Mouse (Mus musculus): Measurements from ENCODE around the gene 9930111J21Rik2.
"Not testable (repeated sequence)": the region's sequence is repeated elsewhere in the genome, so short reads cannot be mapped to it uniquely, and the experiment has no call there.

The 9930111J21Rik2 gene

DNA sequence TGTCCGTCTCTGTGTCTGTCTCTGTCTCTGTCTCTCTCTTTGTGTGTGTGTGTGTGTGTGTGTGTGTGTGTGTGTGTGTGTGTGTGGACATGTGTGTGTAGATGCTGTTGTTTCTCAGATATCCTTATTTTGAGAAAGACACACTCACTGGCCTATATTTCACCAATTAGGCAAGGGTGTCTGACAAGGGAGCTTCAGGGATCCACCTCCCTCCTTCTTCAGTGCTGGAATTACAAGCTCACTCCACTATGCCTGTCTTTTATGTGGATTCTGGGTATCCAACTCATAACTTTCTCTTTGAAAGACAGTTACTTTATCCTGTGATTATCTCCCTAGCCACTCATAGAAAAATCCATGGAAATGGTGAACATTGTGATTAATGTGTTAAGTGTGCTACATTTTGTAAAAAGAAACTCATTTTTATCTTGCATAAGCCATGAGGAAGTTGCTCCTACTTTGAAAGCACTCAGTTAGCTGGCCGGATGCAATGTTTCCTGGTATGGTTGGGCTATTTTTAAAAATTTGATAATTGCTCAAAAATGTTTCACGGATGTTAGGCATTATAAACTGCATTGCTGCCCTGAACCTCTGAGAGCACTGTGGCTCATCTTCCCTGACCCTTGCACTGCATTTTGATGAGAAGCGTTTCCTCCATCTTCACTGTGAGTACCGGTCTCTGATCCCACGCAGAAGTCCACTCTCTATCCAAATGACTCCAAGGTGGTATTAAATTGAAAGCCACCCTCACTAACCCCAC is 25.1 kb upstream of the 9930111J21Rik2 start, which contains the start of gene Ifi47:
Ifi47 (plus strand) TSS at position 587 of the 757 bp plus-strand sequence.
- not testable (repeated sequence) for DNase-seq

DNA sequence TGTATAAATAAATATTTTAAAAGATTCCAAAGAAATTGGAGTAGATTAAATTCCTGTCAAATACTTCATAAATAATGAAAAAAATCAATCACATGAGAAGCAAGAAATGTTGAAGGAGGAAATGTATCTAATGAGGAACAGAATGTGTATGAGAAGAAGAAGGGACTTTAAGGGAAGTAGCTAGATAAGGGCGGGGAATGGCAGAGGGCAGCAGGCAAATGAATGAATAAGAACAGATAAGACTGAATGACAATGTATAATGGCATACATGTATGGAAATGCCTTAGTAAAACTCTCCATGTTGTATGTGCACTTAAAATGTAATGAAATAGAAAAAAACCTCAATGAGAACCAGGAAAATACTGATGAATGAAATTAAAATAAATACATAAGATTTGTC is 17.3 kb upstream of the 9930111J21Rik2 start:
- DNase-seq: no peak

DNA sequence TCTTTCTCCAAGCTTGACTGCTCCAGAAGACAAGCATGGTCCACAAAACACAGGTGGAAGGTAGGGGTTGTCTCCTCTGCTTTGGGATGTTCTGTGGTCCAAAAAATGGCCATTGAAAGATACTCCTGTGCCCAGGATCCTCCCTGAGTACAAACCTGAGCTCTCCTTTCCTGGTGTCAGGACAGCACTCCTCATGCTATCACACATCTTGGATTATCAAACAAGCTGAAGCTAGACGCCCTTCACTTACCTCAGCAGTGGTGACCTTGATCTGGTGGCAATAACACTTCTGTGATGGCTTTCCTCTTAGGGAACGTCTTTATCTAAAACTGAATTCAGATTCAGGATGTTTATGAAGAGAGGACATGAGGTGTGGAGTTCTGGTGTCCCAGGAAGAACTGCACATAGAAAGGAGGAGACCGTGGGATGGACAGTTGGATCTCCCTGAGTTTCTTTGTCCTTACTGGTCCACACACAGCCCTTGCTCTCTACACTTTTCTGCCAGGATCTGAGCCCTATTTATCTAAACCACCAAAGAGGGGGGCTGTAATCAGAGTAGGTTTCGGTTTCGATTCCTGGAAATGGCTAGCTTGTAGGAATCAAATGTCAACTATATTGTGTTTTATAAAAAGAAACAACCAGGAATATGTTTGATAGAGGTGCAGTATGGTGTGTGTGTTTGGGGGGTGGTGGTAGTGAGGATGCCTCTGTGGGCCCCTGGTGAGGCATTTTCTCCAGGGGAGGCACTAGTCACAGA is 12.8 kb upstream of the 9930111J21Rik2 start, which contains the start of gene Tgtp2:
Tgtp2 (minus strand) TSS at position 494 of the 757 bp plus-strand sequence.
- DNase-seq: not testable (repeated sequence)

DNA sequence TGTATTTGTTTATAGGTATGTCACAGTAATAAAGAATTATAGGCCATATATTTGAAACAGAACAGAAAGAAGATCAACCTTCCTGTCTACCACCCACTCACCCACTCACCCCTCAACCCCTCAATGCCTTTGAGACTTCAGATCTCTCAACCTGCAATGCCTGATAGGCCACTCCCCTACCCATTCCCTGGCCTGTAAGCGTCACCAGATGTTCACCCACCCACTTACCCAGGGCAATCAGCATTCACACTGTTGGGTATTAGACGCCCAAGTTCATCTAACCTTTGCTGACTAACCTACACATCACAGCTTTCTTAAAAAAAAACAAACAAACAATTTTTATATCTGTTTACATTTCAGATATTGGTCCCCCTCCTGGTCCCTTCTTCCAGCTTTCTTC is 10.8 kb upstream of the 9930111J21Rik2 start:
- DNase-seq: not testable (repeated sequence)

DNA sequence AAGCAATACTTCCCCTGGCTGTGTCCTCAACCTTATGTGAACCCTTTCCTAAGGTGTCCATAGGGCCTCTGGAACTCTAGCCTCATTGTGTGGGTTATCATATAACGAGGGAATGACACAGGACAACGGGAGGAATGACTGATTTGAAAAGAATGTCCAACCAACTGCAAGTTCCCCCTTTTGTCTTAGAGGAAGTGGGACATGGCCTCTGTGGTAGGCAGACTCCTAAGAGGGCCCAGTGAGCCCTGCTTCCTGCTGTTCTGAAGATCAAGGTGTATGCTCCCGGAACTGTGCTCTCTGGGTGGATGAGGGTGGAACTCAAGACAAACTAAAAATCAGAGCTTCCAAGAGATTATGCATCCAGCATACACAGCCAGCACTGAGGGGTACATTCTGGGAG is 9.0 kb upstream of the 9930111J21Rik2 start:
- not testable (repeated sequence) for DNase-seq

DNA sequence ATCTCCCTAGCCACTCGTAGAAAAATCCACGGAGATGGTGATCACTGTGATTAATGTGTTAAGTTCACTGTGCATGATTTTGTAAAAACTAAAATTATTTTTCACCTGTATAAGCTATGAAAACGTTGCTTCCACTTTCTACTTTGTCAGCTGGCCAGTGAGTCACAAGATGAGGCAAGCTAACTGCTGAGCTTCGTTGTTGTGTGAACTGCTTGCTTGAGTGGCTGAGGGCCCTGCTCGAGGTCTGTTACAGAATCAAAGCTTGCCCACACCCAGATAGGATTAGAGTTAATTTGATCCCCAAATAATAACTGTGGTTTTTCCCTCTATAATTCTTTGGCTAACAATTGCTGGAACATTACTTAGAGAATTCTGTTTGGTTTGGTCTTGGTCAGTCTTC is 852 bp upstream of the 9930111J21Rik2 start:
- DNase-seq: not testable (repeated sequence)

DNA sequence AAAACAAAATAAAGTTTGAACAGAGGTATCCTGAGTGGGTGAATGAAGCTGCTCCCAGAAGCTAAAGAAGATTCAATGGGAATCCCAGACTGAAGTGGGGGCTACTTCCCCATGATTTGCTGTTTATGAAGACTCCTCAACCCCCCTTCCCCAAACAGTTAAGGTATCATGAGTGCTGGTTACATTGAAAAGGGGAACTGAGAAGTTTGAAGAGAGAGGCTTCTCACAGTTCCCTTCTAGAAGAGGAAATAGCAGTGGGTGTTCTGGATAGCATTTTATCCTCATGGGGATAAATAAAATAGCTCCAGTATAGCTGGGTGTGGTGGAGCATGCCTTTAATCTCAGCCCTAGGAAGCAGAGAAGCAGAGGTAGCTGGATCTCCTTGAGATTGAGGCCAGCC is 978 bp downstream of the 9930111J21Rik2 start:
- not testable (repeated sequence) for DNase-seq

DNA sequence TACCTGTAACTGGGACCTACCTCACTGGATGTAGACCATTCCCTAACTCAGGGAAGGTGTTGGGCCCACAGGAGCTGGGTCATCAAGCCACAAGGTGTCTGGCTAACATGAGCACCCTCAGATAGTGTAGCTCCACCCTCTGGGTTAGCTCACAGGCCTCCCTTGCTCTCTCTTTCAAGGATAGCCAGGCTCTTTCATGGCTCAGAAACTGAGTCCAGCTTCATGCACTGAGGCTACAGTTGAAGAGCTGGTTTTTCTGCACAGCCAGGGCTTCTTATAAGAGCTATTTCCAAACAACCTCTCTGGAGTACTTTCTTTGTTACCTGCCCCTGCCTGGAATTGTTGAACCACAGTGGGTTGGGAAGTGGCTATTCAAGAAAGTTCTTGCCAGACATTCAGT is 39.0 kb downstream of the 9930111J21Rik2 start:
- DNase-seq: not testable (repeated sequence)

DNA sequence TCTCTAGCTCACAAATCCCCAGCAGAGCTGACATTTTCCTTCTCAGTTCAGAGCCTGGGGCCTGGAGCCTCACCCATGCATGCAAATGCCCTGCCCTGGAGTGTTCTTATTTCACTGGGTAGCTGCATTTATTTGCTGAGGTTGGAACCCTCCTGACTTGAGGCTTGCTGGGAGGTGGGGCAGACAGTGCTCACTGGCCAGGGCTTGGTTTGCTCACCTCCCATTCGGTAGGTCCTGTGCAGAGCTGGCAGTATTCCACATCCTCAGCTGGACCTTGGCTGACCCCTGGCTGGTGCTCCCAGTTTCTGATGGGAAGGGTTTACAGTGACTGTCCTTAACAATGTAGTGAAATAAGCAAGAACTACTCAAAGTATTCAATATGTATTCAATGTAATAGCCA is 44.3 kb downstream of the 9930111J21Rik2 start:
- not testable (repeated sequence) for DNase-seq

DNA sequence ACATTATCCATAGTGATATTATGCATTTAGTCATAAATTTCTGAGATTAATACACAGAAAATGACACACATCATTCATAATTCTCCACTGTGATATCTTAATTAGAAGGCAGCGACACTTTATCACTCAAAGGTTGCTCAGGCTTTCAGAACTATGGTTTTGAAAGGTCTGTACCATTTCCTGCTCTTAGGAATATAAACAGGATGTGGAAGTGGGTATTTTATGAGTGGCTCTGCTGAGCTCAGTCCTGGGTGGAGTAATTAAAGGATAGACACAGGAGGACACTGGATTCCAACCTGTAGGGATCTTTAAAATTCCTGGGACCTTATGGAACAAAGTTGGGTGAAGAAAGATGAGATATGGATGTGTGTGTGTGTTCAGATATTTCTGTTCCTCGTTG is 44.7 kb downstream of the 9930111J21Rik2 start:
- DNase-seq: not testable (repeated sequence)

DNA sequence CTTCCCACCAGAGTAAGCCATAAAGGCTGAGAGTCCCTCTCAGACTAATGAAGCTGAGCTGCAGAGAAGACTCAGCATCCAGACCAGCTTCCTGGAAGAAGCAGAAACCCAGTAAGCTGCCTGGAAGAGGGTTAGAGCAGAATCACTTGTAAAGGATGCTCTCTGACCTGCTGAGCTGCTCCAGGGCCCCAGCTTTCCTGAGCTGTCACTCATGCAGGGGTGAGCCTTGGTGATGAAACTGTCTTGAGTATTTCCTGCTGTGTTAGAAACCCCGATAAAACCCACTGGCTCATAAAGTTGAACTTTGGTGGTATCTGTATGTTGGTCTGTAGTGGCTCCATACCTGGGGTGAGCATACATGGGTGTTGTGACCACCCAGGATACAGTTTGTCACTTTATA is 50.6 kb downstream of the 9930111J21Rik2 start:
- DNase-seq: not testable (repeated sequence)

DNA sequence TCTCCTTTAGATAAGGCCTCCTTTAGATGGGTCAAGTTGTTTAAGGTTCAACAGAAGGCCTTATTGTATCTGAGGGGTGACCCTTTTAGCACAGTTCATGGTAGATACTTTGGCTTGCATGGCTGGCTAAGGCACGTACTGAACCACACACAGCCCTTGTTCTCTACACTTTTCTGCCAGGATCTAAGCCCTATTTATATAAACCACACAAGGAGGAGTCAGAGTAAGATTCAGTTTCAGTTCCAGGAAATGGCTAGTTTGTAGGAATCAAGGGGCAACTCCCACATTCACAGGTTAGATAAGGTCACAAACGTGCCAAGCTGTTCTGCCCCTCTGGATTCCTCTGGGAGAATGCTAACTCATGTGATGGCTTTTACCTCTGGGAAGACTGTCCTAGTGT is 57.0 kb downstream of the 9930111J21Rik2 start, which contains the start of gene Tgtp1:
Tgtp1 (minus strand) TSS at position 155 of the 400 bp plus-strand sequence.
- DNase-seq: not testable (repeated sequence)

DNA sequence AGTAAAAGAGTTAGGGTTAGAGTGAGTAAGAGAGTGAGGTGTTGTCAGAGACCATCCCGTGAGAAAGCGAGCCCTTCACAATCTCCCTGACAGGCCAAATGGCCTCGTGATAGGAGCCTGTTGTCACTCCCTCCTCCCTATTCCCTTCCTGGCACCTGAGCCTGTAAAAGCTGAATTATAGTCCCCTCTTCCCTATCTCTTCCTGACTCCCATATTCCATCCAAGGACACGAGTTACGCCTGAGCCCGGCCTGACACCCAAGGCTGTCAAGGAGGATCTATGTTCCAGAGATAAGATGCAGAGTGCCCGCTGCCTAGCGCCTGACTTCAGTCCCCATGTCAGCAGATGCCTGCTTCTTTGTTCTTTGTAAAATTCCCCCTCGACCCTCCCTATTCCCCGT is 57.7 kb downstream of the 9930111J21Rik2 start:
- DNase-seq: not testable (repeated sequence)

DNA sequence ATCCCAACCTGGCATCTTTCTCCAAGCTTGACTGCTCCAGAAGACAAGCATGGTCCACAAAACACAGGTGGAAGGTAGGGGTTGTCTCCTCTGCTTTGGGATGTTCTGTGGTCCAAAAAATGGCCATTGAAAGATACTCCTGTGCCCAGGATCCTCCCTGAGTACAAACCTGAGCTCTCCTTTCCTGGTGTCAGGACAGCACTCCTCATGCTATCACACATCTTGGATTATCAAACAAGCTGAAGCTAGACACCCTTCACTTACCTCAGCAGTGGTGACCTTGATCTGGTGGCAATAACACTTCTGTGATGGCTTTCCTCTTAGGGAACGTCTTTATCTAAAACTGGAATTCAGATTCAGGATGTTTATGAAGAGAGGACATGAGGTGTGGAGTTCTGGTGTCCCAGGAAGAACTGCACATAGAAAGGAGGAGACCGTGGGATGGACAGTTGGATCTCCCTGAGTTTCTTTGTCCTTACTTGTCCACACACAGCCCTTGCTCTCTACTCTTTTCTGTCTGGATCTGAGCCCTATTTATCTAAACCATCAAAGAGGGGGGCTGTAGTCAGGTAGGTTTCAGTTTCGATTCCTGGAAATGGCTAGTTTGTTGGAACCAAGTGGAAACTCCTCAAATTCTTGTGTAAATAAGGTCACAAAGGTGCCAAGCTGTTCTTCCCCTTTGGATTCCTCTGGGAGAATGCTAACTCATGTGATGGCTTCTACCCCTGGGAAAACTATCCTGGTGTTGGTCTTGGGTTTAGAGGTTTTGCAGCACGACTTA is 59.1 kb downstream of the 9930111J21Rik2 start, which contains the start of gene Gm12185:
Gm12185 (minus strand) TSS at position 487 of the 781 bp plus-strand sequence.
- not testable (repeated sequence) for DNase-seq

DNA sequence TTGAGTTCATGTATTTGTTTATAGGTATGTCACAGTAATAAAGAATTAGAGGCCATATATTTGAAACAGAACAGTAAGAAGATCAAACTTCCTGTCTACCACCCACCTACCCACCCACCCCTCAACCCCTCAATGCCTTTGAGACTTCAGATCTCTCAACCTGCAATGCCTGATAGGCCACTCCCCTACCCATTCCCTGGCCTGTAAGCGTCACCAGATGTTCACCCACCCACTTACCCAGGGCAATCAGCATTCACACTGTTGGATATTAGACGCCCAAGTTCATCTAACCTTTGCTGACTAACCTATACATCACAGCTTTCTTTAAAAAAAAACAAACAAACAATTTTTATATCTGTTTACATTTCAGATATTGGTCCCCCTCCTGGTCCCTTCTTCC is 61.1 kb downstream of the 9930111J21Rik2 start:
- not testable (repeated sequence) for DNase-seq

DNA sequence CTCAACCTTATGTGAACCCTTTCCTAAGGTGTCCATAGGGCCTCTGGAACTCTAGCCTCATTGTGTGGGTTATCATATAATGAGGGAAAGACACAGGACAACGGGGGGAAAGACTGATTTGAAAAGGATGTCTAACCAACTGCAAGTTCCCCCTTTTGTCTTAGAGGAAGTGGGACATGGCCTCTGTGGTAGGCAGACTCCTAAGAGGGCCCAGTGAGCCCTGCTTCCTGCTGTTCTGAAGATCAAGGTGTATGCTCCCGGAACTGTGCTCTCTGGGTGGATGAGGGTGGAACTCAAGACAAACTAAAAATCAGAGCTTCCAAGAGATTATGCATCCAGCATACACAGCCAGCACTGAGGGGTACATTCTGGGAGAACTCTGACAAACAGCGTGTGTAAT is 62.8 kb downstream of the 9930111J21Rik2 start:
- not testable (repeated sequence) for DNase-seq

DNA sequence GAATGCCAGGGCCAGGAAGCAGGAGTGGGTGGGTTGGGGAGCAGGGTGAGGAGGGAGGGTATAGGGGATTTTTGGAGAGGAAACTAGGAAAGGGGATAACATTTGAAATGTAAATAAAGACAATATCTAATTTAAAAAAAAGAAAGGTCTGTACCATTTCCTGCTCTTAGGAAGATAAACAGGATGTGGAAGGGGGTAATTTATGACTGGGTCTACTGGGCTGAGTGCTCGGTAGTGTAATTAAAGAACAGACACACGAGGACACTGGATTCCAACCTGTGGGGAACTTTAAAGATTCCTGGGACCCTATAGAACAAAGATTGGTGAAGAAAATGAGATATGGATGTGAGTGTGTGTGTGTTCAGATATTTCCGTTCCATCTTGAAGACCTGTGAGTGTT is 68.2 kb downstream of the 9930111J21Rik2 start:
- DNase-seq: not testable (repeated sequence)

DNA sequence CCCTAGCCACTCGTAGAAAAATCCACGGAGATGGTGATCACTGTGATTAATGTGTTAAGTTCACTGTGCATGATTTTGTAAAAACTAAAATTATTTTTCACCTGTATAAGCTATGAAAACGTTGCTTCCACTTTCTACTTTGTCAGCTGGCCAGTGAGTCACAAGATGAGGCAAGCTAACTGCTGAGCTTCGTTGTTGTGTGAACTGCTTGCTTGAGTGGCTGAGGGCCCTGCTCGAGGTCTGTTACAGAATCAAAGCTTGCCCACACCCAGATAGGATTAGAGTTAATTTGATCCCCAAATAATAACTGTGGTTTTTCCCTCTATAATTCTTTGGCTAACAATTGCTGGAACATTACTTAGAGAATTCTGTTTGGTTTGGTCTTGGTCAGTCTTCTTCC is 71.0 kb downstream of the 9930111J21Rik2 start:
- DNase-seq: not testable (repeated sequence)

DNA sequence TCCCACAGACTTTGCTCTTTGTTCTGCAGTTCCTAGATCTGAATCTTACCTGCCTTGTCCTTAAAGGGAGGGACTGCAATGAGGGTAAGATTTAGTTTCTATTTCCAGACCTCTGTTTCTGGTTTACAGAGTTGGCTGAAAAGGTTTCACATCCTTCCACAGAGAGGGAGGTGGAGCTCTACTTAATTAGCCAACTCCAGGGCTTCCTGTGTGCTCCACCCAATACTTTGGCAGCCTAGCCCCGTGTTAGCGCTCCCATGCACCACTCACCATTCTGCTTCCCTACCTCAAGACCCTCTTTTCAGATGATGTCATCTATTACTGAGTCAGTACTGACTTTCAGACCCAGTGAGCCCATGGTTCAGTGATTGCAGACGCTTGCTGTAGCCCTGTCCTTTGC is 71.8 kb downstream of the 9930111J21Rik2 start, which contains the start of gene 9930111J21Rik1:
9930111J21Rik1 (minus strand) TSS at position 148 of the 400 bp plus-strand sequence.
- not testable (repeated sequence) for DNase-seq

DNA sequence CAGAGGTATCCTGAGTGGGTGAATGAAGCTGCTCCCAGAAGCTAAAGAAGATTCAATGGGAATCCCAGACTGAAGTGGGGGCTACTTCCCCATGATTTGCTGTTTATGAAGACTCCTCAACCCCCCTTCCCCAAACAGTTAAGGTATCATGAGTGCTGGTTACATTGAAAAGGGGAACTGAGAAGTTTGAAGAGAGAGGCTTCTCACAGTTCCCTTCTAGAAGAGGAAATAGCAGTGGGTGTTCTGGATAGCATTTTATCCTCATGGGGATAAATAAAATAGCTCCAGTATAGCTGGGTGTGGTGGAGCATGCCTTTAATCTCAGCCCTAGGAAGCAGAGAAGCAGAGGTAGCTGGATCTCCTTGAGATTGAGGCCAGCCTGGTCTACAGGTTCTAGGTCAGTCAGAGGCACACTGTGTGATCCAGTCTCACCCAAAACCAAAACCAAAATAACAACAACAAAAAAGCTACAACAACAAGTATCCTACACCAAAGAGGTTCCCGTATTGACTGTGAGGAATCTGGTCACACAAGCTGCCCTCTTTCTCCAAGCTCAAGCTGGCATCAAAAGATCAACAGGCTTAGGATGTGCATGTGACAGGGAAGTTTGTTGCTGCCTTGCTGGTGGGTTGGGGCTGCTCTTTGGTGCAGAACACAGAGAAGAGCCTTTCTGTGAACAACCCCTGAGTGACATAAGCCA is 72.7 kb downstream of the 9930111J21Rik2 start, which contains the start of gene Olfr56:
Olfr56 (plus strand) TSS at position 650 of the 700 bp plus-strand sequence.
- not testable (repeated sequence) for DNase-seq

DNA sequence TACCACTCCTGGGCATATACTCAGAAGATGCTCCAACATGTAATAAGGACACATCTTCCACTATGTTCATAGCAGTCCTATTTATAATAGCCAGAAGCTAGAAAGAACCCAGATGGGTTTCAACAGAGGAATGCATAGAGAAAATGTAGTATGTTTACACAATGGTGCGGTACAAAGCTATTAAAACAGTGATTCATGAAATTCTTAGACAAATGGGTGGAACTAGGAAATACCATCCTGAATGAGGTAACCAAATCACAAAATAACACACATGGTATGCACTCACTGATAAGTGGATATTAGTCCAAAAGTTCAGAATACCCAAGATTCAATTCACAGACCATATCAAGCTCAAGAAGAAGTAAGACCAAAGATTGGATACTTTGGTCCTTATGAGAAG is 76.4 kb downstream of the 9930111J21Rik2 start:
- DNase-seq: not testable (repeated sequence)
